Mouse (Mus musculus): ENCODE results near the gene Klra10.
"Not testable (repeated sequence)": the region's sequence is repeated elsewhere in the genome, so short reads cannot be mapped to it uniquely, and the experiment has no call there.

Klra10 gene

GRCm38 (mm10) chr6:130281828-130282227 is at the start of gene Klra10:
Gene Klra10, minus strand, starts transcription at chr6:130281928.
- TF ChIP-seq GATA4 (IDR thresholded peaks at IDR 0.05; ENCODE audit: insufficient replicate concordance, low read length), result not testable (repeated sequence)

GRCm38 (mm10) chr6:130287984-130288649 is 6.4 kb upstream of the Klra10 start:
- no peak for TF ChIP-seq GATA4 (IDR thresholded peaks at IDR 0.05; ENCODE audit: insufficient replicate concordance, low read length)

- TF ChIP-seq GATA4 (IDR thresholded peaks at IDR 0.05; ENCODE audit: insufficient replicate concordance, low read length), result no peak
Measured at GRCm38 (mm10) chr6:130255326-130255725, 26.4 kb downstream of the Klra10 start.

GRCm38 (mm10) chr6:130237536-130237935 is 44.2 kb downstream of the Klra10 start:
- no peak for TF ChIP-seq GATA4 (IDR thresholded peaks at IDR 0.05; ENCODE audit: insufficient replicate concordance, low read length)

- TF ChIP-seq GATA4 (IDR thresholded peaks at IDR 0.05; ENCODE audit: insufficient replicate concordance, low read length), result no peak
Measured at GRCm38 (mm10) chr6:130236635-130237034, 45.1 kb downstream of the Klra10 start.

- no peak for TF ChIP-seq GATA4 (IDR thresholded peaks at IDR 0.05; ENCODE audit: insufficient replicate concordance, low read length)
Measured at GRCm38 (mm10) chr6:130233222-130233621, 48.5 kb downstream of the Klra10 start, which contains the start of gene Klra7. Gene Klra7, minus strand, starts transcription at chr6:130233322.

Data from liver, adult (tissue).